Mouse (Mus musculus) spleen, embryonic (tissue): ENCODE results near the gene Dnm3.

Experiments
- CTCF ChIA-PET: fragments of 350-600 bp; sonication (Branson Sonifier 250); formaldehyde crosslinking; loops from one replicate; lab custom pipeline; 2022; lab: Charles Lee

The Dnm3 gene

DNA sequence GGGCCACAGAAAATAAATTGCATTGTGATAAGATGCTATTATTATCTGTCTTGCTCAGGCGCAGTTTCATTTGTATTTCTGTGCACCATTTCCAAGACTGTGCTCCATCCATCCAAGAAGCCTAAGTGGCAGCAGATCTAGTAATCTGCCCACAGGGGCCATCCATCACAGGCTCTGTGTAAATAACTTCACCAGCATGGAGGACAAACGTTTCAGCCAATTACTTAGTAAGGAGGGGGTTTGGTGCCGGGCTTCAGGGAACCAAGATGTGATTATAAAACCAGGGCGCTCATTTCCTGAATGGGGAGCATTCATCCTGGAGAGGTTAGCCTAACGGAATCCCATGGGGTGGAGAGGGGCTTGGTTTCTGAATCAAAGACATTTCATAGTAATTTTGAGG, 222.9 kb downstream of the Dnm3 start:
- CTCF ChIA-PET = no interaction called here

DNA sequence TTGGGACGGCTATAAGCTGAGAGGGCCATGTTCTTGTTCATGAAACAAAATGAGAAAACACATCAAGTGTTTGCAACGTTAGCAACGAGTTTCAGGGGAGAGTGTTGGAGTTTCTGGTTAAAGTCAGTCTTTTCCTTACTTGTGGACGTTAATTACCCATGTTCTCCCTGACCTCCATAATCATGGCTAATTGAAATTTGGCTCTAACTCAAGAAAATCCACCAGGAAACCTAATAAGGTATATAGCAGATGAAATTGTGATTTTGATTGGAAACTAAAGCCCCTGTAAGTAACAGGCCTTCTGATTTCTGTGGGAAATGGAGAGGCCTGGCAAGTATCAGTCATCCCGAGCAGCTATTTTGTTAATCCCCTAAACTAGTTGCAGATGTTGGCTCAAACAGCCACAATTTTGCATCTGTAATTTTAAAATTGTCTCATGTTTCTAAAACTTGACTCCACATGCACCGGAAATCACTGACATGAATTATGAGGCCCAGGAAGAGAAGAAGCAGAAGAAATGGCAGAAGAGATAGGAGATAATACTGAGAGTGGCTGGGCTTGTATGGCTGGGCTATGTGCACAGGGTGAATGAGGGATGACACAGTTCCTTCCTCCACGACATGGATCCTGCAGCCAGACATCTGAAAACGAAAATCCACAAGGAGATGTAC, 223.7 kb downstream of the Dnm3 start:
- CTCF ChIA-PET = interaction anchor here (1.0 kb wide), 1 partner anchor 254 kb away, joined by 3 read pairs; no protein-coding TSS in a partner anchor

DNA sequence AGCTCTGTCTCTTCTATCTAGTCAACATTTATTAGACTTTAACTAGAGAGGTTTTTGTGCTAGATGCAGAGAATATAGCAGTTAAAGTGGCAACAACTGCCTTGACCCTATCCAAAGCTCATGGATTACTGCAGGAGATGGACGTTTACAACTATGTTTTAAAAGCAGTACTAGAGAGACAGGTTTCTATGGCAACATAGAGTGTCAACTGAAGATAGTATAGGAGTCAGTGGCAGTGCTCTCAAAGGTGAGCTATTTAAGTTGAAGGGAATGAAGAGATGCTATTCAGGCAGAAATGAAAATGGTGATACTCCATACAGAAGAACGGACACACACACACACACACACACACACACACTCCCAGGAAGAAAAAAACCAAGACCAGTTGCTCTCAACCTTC, 225.0 kb downstream of the Dnm3 start:
- CTCF ChIA-PET = no interaction called here

DNA sequence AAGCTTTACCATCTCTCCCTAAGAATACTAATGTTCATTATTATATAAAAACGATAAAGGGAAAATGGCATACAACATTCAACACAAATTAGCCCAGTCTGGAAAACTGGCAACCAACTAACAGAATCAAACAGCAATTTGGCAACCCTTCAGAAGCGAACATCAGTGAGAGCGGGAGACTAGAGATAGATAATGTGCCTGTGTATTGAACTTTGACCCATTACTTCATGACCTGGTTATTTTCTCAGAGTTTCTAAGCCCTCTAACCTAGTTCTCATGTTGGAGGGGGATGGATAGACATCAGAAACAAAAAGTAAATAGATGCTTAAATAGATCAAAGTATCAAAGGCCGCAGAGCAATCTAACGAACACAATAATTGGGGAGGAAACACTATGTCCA, 230.6 kb downstream of the Dnm3 start:
- CTCF ChIA-PET = no interaction called here

DNA sequence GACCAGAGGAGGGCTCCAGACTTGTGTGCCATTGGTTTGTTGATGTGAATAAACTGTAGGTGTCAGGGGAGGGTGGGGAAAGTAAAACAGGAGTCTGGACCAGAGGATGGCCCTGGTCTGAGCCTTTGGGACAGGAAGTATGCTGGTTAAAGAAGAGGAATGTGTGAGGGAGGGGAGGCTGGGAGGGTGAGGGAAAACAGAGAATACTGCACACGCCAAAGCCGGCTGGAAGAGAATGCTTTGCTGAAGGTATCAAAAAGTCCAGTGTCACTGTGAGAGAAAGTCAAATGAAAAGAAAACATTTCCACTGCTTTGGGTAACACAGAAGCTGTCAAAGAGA, 234.2 kb downstream of the Dnm3 start:
- CTCF ChIA-PET = no interaction called here

DNA sequence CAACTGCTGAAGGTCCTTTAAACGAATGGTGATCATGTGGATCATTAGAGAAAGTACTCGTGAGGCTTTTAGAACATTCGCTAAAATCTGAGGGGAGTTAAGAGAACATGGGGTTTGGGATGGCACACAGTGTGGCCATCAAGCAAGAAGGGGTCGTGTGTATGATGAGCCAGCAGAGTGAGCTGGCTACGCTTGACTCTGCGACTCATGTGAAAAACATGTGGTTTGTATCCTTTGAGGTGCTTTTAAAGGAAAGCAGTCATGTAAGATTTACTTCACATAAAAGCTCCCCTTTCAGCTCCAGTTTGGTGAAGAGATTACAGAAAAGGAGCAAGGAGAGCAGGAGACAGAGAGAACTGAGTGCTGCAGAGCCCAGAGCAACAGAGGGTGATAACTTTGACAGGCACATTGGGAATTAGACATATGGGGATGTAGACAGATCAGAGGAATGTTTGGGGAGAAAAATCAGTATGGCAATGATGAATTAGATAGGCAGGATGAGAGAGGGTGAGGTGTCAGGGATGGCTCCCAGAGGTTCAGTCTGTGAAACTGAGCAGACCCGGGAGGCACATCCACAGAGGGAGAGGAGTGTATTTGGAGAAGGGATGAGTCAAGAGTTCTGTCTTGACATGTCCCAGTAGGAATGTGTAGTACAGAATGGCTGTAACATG, 234.7 kb downstream of the Dnm3 start:
- CTCF ChIA-PET = no interaction called here

DNA sequence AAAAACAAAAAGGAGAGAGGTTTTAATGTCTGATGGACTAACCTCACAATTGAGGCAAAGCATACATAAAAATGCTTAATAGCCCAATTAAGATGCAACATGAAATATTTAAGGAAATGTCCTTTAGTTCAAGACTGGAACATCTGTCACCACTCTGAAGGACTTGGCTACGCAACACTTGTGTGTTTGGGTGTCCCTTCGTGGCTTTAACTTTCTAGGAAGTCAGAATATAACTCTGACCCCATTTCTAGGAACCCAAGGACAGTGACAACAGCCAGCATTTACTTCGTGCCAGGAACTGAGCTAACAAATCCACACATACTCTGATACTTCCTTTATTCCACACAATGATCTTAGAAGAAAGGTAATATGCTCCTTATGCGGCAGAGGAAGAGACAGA, 237.1 kb downstream of the Dnm3 start:
- CTCF ChIA-PET = no interaction called here

DNA sequence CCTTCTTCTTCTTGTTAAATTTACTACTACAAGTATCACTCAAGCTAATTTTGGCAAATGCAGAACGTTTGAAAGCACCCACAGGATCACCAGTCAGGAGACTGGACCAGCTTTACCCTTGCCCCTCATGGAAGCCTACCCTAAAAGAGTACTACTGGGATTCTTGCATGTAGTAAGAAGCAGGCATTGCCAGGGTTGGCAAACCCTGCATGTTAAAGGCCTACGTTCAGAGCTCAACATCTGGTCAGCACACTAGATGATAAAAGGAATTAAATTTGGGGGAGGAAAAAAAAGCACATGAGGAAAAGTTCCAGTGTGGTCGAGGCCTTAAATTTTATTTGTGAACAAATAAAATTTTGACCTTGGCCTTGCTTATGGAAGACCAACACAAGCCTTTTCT, 239.2 kb downstream of the Dnm3 start:
- CTCF ChIA-PET = no interaction called here

DNA sequence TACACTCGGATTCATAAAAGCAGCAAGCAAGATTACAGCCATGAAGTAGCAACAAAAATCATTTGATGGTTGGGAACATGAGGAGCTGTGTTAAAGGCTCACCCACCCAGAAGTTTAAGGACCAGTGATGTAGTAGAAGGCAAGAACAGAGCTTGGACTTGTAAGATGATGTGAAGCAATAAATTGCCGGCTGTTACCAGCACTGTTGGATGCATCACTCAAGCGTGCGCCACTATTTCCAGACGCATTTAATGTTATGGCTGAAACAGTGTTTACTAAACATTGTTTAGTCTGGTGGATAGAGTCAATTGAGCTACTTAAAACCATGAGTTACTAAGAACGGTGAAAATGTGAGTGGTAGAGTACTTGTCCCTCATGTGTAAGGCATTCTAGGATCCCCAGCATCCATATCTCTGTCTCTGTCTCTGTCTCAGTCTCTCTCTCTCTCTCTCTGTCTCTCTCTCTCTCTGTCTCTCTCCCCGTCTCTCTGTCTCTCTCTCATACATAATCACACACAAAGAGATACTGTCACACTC, 241.1 kb downstream of the Dnm3 start:
- CTCF ChIA-PET = no interaction called here

DNA sequence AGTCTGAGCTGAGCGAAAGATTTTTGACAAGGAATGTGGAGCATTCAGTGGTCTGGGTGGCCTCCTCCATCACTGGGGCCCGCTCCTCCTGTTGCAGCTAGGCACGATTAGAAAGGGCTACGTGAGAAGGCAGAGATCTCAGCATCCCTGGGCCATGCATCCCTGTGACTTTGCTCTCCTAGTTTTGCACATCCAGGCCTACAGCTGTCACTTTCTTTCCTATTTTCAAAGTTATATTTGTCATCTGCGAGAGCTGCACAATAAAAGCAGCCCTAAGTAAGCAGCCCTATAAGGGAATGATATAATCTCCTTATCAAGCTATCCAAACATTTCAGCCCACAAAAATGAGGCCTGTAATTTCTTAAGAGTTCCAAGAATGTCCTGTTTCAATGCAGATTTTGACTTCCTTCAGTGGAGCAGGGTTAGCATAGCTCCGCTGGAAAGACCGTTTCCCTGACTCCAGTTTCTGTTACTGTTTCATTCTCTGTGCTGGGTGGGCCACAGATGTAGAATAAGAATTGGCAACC, 252.2 kb downstream of the Dnm3 start:
- CTCF ChIA-PET = no interaction called here

DNA sequence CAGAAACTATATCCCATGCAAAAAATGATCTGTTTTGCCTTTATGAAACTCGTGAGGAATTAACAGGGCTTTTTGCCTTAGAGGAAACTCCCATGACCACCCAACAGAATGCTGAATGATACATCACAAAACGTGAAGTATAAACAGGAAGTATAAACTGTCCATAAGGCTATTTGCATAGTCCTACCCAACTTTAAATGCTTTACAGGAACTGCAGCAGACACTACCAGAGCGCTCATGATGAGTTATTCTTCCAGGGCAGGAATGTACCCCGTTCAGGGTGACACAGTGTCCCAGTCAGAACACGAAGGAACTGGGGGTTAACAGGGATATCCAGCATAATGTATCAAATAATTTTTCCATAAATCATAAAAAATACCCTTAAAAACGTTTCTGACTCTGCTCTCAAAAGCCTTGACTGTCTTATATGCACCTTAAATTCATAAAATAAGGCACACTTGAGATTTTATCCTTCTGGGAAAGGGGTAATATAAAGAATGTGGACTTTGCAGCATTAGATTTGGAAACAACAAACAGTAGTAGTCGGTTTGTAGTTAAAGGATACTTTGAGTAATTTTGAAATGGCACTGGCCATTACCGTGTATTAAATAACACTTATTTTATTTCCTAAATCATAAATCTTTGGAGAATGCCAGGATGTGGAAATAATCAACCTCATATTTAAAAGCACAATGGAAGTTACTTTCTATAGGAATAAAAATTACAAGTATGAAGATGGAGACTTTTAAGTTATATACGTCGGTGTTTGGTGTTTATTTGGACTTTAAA, 252.8 kb downstream of the Dnm3 start:
- CTCF ChIA-PET = no interaction called here

DNA sequence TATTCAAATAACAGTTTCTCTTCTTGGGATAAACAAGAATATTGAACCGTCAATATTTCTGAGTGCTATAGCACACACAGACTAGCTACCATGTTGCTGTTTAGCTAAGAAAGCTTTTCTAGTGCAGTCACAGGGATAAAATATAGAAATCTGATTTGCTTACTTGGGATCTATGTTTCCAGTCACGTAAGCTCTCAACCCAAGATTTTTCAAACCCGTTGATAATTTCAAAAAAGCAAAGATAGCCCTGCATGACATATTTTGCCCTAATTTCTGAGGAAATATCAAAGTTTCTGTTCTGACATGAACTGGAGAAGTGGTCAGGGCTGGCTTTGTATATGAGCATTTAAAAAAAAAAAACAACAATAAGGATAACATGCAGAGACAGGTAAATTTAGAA, 253.8 kb downstream of the Dnm3 start:
- CTCF ChIA-PET = no interaction called here

DNA sequence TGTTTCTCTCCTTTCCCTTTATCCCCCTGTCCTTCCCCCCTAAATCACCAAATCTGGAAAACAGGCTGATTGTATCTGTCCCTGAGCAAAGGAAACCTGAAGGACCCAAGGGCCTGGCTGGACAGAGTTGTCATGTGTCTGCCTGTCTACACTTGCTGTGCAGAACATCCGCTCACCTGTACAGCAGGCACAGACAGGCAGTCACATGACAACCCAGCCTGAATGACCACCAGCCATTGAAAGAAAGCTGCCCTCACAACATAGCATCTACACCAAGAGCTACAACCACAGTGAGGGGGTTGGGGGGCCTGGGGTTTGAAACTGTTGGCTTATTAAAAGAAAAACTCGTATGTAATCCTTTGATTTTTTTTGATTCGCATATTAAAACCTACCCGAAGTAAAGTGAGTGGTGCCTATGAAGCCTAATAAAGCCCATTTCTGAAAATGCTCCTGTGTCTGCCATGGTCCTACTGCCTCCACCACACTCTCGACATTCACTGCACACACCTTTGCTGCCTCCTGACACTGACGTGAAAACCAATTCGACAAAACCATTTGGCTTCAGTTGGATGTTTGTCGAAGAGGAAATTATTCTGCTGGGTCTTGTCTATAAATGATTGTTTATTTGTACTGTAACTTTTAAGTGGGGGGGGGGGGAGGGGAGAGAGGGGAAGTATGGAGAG, 254.4 kb downstream of the Dnm3 start:
- CTCF ChIA-PET = no interaction called here

DNA sequence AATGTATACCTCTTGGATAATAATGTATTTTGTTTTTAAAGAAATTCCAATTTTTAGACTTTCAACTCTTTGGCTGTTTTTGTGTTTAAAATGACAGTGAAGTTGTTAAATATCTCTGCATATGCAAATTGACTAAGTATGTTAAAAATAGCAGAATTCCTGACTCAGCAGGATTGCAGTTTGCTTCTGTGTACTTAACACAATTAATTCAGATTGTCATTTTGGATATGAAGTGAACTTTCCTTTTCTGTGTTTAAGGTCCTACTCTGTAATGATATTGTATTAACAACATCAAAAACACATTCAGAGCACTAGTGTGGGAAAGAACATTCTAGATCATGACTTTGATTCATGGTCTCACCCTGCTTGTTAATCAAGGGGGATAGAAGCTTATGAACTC, 255.5 kb downstream of the Dnm3 start:
- CTCF ChIA-PET = no interaction called here

DNA sequence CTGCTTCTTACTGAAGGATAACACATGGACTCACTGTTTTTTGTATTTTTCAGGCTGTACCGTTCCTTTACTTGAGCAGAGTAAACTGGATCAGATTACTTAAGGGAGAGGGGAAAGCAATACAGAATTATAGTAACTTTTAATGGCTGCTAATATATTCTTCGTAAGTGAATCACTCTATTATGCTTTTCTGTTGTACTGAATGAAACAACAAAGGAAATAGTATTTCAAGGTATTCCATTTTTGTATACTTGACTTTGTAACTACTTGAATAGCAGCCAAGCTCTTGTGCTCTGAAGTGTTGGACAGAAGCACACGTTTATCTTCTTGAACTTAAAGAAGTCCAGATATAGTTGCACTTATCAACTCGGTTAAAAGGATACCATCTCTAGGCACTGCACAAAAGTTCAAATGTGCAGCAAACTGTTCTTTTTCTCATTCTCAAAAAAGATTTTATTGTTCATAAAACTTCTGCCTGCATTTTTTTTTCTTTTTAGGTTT, 256.0 kb downstream of the Dnm3 start:
- CTCF ChIA-PET = no interaction called here

DNA sequence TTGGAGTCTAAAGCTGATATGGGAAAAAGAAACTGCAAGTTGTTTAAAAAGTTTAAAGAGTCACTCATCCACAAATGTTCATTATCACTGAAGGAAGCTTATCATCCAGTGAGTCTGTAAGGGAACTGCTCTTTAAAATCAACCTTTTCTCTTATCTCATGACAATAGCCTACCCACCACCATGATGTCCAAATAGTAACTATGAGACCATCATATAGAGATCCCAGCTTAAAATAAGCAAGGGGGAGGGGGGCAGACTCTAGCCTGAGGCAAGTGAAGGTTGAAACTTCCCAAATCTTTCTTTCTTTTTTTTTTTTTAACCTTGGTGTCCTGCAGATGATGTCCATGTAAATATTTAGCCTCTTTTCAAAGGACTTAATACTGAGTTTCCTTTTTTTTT, 256.9 kb downstream of the Dnm3 start:
- CTCF ChIA-PET = no interaction called here

DNA sequence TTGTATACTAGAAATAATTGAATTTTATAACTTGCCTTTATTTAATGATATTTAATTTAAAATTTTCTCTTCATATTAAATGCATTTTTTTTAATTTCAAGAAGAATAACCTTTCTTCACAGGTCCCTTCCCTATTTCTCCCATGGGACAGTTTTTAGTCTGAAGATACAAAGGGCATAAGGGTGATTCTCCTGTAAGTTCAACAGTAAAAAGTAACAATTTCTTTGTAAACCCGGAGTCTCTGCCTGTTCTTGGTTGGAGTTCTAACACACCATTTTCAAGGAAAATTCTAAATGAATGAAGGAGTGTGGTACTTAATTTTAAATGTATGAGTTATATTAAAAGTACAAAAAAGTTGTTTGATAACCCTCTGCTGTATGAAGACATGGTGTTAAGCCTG, 258.1 kb downstream of the Dnm3 start:
- CTCF ChIA-PET = no interaction called here

DNA sequence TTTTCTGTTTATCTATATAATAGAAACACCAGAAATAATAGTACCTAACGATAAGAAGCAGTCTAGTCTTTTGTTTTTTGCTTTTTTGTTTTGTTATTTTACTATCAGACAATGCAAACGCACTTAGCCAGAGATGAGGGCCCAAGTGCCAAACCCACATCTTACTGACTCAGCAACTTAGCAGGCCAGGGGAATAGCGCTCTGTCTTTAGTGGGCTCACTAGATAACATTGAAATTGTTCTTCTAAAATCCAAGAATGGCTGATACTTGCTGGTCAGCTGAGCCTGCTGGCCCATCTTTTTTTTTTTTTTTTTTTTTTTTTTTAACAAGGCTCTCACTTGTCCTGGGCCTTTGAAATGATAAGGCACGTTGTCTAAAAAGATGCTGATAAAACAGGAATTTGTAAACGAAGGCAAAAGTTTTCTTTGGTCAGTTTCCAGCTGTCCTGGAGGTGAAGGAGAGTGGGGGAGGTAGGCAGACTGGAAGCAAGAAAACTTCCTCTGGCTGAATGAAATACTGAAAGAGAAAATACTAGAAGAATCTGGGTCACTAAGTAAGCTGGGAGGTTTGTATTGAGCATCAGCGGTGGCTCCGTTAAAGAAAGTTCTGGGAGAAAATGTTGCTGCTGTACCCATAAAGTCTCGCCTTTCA, 259.2 kb downstream of the Dnm3 start:
- CTCF ChIA-PET = no interaction called here

DNA sequence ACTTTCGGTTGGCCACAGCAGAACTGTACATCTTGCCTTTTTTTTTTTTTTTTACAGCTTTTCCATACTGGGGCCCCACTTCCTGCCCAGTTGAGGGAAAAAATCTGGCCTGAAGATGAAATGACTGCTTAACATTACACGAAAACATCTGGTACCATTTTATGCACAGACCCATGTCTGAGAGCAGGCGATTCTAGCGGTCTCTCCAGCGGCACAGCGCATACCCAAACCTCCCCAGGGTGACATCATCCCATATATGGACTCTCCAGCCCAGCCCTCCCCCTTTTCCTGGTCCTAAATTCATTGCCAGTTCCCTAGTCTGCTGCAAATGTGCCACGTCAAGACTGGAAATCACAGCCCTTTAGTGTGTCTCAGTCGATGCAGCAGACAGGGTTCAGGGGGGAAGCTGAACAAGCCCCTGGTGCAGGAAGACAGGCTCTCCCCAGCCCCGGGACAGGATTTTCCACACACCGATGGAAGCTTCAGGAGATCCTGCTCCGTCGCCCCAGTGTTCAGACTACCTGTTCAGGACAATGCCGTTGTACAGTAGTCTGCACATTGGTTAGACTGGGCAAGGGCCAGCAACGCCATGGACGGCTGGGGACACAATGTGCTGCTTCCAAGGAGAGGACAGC, 260.4 kb downstream of the Dnm3 start:
- CTCF ChIA-PET = no interaction called here

DNA sequence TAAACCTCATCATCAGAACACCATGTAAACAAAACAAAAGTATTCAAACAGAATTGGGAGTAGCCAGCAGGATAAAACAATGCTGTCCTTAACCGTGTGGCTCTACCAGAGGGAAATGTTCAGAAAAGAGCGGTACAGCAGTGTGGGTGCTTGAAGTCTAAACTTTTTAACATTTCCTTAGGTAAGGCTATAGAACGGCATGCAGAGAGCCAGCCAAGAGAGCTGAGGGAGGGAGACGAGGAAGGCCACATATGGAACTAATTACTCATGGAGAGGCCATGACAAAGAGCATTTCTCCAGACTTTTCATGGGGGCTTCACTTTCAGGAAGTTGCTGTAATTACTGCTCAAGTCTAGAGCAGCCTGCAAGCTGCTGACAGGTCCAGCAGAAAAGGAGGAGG, 261.2 kb downstream of the Dnm3 start:
- CTCF ChIA-PET = no interaction called here

DNA sequence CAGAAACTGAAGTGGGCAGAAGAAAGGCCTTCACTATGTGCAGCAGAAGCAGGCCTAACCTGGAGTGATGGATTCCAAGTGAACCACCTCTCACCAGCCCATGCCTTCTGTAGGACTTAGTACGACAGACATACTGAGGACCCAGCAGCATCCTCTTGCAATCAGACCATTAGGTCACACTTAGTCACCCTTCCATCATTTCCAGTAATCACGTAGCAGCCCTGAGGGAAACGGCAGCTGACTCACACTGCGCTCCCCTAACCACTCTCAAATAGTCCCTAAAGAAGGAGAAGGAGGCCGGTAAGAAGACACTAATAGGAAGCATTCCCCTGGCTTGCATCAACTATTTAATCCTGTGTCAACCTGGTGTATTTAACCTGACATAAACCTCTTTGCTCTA, 262.1 kb downstream of the Dnm3 start:
- CTCF ChIA-PET = no interaction called here
